Mouse (Mus musculus) midbrain, embryonic 14.5 days (tissue): ENCODE results near the gene Zfp655. TPM values are rescaled to one million over a fixed set of nuclear protein-coding genes. Genes with fewer than 3 reads are reported as not detected.
"Not testable (repeated sequence)": the region's sequence is repeated elsewhere in the genome, so short reads cannot be mapped to it uniquely, and the experiment has no call there.

Source experiments
- ATAC-seq: fragments of 200-750 bp; cut with Nextera tagmentation; 2 replicates; pipeline ENCODE4 v1.8.0; 2017; ENCODE audit warnings: moderate number of reproducible peaks, moderate library complexity; ENCODE audit not compliant: low FRiP score, low TSS enrichment
- DNase-seq: peaks from one replicate; pipeline ENCODE4 v3.0.0-alpha.2; 2015
- H3K27ac ChIP-seq: fragments of 300-500 bp; sonication (generic); replicated peaks from 2 replicates; pipeline ENCODE4 v1.5.1; 2014; ENCODE audit warnings: mild to moderate bottlenecking, low read depth, low read length, moderate library complexity
- H3K27me3 ChIP-seq: fragments of 300-500 bp; sonication (generic); 2 replicates; pipeline ENCODE4 v1.6.1; 2014; ENCODE audit warnings: low read length, control low read depth, mixed read lengths; ENCODE audit not compliant: control insufficient read depth, insufficient read depth
- H3K36me3 ChIP-seq: fragments of 300-500 bp; sonication (generic); 2 replicates; pipeline ENCODE4 v1.6.1; 2014; ENCODE audit warnings: low read length, control low read depth; ENCODE audit not compliant: control insufficient read depth, insufficient read depth
- H3K4me1 ChIP-seq: fragments of 300-500 bp; sonication (generic); 2 replicates; pipeline ENCODE4 v1.6.1; 2014; ENCODE audit warnings: mild to moderate bottlenecking, antibody characterized with exemption, low read length, control low read depth; ENCODE audit not compliant: control insufficient read depth, insufficient read depth
- H3K4me2 ChIP-seq: fragments of 300-500 bp; sonication (generic); 2 replicates; pipeline ENCODE4 v1.6.1; 2014; ENCODE audit warnings: mild to moderate bottlenecking, low read length, moderate library complexity
- H3K4me3 ChIP-seq: fragments of 300-500 bp; sonication (generic); replicated peaks from 2 replicates; pipeline ENCODE4 v1.5.1; 2014; ENCODE audit warnings: low read depth, low read length
- H3K9ac ChIP-seq: fragments of 300-500 bp; sonication (generic); replicated peaks from 2 replicates; pipeline ENCODE4 v1.6.1; 2014; ENCODE audit warnings: mild to moderate bottlenecking, low read length, moderate library complexity
- H3K9me3 ChIP-seq: fragments of 300-500 bp; sonication (generic); 2 replicates; pipeline ENCODE4 v1.6.1; 2016; ENCODE audit warnings: low read length, control low read depth, mixed read lengths; ENCODE audit not compliant: control insufficient read depth
- WGBS: fragments of 180-500 bp; shearing (Covaris S2); extraction: QIAGEN DNeasy Blood & Tissue Kit; methylation state at CpG from one replicate; pipeline ENCODE4 v1.1.7; 2014; 5-methylcytosine and 5-hydroxymethylcytosine counted together
- polyA plus RNA-seq: library from polyadenylated mRNA; unstranded; fragments of >200 nt; fragmentation: Nextera tagmentation; extraction: Ambion mirVana; gene quantifications from 2 replicates; pipeline ENCODE4 v1.2.1, GENCODE M21; 2014

Zfp655 gene
- polyA plus RNA-seq, 1 experiment from 2014 or later, result 44.4 TPM

DNA sequence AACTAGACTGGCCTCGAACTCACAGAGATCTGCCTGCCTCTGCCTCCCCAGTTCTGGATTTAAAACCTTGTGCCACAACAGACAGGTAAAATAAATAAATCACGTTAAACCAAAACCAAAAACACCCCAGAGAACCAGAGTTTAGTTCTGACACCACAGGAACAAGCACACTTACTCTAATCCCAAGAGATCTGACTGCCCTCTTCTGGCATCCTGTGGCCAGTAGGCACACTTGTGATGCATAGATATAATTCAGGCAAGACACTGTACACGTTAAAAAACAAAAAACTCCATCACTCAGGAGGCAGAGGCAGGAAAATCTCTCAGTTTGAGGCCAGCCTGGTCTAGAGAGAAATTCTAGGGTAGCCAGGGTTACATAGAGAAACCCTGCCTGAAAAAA, 29.1 kb upstream of the Zfp655 start:
- ATAC-seq, result no peak
- Histone ChIP-seq H3K27me3 (no peaks in the 10 kb centered on the region), H3K4me2 (no peak overlapping the region), H3K4me3 (no peak overlapping the region), H3K9me3 (no peaks in the 10 kb centered on the region), H3K27ac (no peak overlapping the region), H3K4me1 (peaks cover 18% of the 10 kb centered on the region), H3K9ac (no peak overlapping the region), H3K36me3 (peaks cover 8% of the 10 kb centered on the region; the same call in 1 of the 2 replicates)
- WGBS, result 46% methylated on average over 3 of the region's 3 CpGs
- DNase-seq, result no peak

DNA sequence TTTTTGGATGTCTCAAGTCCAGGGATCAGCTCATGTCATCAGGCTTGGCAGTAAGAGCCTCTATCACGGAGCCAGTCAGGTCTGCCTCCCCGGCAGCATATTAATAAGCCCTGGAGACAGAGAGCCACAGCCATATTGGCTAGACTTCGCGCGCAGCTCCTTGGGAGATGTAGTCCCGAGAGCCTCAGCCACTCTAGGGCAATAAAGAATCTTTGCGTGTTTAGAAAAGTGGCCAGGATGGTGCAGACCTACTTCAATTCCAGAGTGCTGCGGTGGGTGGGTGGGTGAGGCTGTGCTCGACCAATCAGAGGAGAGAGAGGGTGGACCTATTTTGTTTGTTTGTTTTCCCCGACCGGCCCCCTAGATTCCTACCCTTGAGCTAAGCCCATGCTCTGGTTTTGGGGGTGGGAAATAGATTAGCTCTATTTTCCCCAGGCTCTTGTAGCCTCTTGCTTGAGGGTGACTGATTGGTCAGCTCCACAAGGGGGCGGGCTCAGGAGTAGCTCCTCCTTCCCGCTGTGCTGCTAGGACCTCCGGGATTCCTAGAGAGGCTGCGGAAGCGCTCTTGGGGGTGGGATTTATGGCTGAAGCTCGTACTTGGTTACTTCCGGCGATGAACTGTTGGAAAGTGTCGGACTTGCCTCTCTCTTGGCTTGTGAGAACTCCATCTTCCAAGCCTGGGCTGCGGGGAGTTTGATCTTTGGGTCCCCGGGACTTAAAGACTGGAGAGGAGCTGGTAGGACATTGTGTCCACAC, 27.4 kb upstream of the Zfp655 start, which contains the start of gene Zkscan5:
TSS of gene Zkscan5 (plus strand) at position 627 of the 756 bp plus-strand sequence.
- peak within 1 kb of the TSS; percentile 73 for H3K4me2 ChIP-seq
- peak within 1 kb of the TSS; percentile 88 for H3K27ac ChIP-seq
- peak within 1 kb of the TSS; percentile 57 for H3K4me3 ChIP-seq
- DNase-seq (peak; percentile 98), ATAC-seq (peak; percentile 96)
- peaks cover 18% of the 10 kb centered on the region for H3K4me1 ChIP-seq
- no peaks in the 10 kb centered on the region for H3K36me3 ChIP-seq
- under 1% methylated on average over 22 of the region's 22 CpGs for WGBS
- H3K9me3 ChIP-seq, result no peaks in the 10 kb centered on the region
- H3K9ac ChIP-seq, result peak within 1 kb of the TSS; percentile 46; the same call in 1 of the 2 replicates
- no peaks in the 10 kb centered on the region for H3K27me3 ChIP-seq

DNA sequence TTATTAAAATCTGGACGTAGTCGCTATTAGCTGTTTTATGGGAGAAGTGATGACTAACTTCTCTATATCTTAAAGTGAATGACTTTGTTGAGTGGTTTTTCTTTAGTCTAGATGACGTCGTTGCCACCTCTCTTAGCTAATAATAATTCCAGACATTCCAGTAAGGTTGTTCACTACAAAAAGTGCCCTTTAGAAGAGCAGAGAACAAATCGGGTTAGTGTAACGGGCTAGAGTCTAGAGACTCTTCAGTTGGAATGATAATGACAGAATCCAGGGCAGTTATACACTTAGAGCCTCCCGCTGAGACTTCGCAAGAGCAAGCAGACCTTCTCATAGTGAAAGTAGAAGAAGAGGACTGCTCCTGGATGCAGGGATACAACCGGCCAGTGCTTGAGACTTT, 26.5 kb upstream of the Zfp655 start:
- no peak overlapping the region for H3K9ac ChIP-seq

DNA sequence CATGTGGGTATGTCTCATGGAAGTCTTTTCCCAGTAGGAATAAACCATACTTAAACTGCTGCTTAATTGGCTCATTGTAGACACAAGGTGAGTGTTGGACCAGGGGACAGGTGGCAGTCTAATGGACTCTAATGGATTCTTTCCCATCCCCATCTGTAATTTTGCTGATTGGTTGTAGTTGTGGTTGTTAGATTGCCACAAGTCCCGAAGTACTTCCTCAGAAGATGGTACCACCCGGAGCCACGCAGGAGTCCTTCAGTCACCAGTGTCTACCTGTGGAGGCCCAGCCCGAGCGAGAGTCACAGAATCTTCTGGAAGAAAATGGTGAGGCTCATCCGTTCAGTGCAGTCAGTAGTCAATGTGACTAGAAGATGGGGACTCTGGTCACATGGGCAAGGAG, 24.1 kb upstream of the Zfp655 start:
- Histone ChIP-seq H3K27ac (no peak overlapping the region), H3K4me2 (no peak overlapping the region), H3K4me3 (no peak overlapping the region), H3K9ac (no peak overlapping the region), H3K9me3 (no peaks in the 10 kb centered on the region), H3K27me3 (no peaks in the 10 kb centered on the region), H3K36me3 (peaks cover 14% of the 10 kb centered on the region), H3K4me1 (peaks cover 9% of the 10 kb centered on the region)
- DNase-seq (no peak), ATAC-seq (no peak)
- 97% methylated on average over 6 of the region's 6 CpGs for WGBS

More for the DNA sequence above, 26.5 kb upstream of the Zfp655 start:
- Histone ChIP-seq H3K4me3 (peak overlapping the region; percentile 57), H3K4me1 (peaks cover 18% of the 10 kb centered on the region), H3K27me3 (no peaks in the 10 kb centered on the region), H3K4me2 (peak overlapping the region; percentile 73), H3K9me3 (no peaks in the 10 kb centered on the region), H3K36me3 (0 out of 2 replicates have a peak, but pooled peaks cover under 1% of the 10 kb centered on the region), H3K27ac (no peak overlapping the region)
- no peak for ATAC-seq
- 24% methylated on average over 9 of the region's 9 CpGs for WGBS
- no peak for DNase-seq

DNA sequence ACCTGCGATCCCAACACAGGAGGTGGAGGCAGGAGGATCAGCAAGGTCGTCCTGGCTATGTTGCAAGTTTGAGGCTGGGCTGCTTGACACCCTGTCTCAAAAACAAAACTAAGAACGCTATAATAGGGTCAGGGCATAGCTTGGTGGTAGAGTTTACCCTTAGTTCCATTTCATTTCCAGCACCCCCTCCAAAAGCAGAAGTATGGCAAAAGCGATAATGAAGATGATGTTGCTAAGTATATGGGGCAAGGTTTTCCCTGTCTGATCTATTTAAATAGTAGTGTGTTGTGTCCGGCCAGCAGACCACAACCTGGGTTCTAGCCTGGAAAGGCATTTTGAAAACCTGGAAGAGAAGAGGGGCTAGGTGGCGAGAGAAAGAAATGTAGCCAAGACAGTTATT, 23.6 kb upstream of the Zfp655 start:
- Histone ChIP-seq H3K4me2 (no peak overlapping the region), H3K27me3 (no peaks in the 10 kb centered on the region), H3K9ac (no peak overlapping the region), H3K9me3 (no peaks in the 10 kb centered on the region), H3K4me3 (no peak overlapping the region), H3K36me3 (peaks cover 19% of the 10 kb centered on the region), H3K27ac (no peak overlapping the region), H3K4me1 (peaks cover 9% of the 10 kb centered on the region)
- no peak for DNase-seq
- no peak for ATAC-seq
- 88% methylated on average over 6 of the region's 6 CpGs for whole genome bisulfite sequencing

DNA sequence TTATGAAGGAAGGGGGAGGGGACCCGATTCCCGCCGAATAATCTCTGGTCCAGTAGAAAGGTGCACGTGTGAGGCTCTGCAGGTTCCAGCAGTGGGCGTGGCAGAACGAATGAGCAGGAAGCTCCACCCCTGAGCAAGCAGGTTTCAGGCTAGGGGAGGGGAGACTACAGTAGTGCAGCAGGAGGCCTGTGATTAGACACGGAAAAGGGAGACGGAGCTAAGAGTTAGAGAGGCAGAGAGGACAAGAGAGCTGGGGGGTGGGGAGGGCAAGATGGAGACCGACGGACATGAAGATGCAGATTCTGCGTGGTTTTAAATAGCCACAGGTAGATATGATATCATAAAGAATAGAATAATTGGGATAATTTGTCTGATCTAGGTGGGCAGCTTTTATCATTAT, 23.1 kb upstream of the Zfp655 start:
- H3K4me1 ChIP-seq, ATAC-seq, H3K9me3 ChIP-seq, H3K4me3 ChIP-seq, DNase-seq, H3K27me3 ChIP-seq, H3K9ac ChIP-seq, H3K4me2 ChIP-seq, H3K27ac ChIP-seq: not testable (repeated sequence)
- H3K36me3 ChIP-seq, result peaks cover 22% of the 10 kb centered on the region
- 50% methylated on average over 11 of the region's 11 CpGs for WGBS

DNA sequence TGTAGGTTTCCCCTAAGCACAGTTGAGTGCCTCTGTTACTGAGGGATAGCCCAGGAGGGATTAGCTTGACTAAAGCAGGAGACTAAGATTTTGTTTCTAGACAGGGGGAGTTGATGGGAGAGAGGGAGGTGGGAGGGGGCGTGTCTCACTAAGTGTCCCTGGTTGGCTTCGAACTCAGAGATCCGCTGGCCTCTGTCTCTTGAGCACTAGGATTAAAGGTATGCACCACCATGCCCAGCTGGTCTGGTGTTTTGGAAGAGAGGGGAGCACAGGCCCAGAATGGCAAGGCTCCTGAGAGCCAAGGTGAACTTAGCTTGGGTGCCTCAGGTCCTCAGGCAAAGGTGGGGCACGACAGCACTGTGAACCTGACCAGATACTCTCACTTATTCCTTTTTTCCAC, 20.2 kb upstream of the Zfp655 start:
- Histone ChIP-seq H3K4me2 (no peak overlapping the region), H3K27ac (no peak overlapping the region), H3K9me3 (no peaks in the 10 kb centered on the region), H3K27me3 (no peaks in the 10 kb centered on the region), H3K4me1 (no peaks in the 10 kb centered on the region), H3K9ac (no peak overlapping the region), H3K36me3 (peaks cover 33% of the 10 kb centered on the region), H3K4me3 (no peak overlapping the region)
- ATAC-seq, result no peak
- WGBS, result 99% methylated on average over 4 of the region's 4 CpGs
- no peak for DNase-seq

DNA sequence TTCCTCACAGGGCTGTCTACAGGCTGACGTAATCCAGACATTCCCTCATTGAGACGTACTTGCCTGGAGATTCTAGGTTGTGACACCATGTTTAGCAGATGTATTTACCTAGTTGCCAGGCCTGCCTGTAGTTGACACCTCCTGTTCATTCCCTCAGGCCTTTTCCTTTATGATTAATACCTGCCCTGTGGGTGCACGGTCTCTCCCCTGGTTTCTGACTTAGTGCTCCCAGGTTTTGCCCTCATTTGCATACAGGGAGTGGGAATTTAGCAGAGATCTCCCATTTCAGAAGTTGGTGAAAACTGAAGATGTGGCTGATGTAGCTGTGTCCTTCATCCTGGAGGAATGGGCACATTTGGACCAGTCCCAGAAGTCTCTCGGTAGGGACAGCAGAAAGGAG, 19.3 kb upstream of the Zfp655 start:
- H3K27me3 ChIP-seq, result no peaks in the 10 kb centered on the region
- DNase-seq (no peak), ATAC-seq (no peak)
- H3K9ac ChIP-seq, result no peak overlapping the region
- no peaks in the 10 kb centered on the region for H3K4me1 ChIP-seq
- 98% methylated on average over 4 of the region's 4 CpGs for whole genome bisulfite sequencing
- H3K9me3 ChIP-seq, result no peaks in the 10 kb centered on the region
- peaks cover 33% of the 10 kb centered on the region for H3K36me3 ChIP-seq
- no peak overlapping the region for H3K27ac ChIP-seq
- no peak overlapping the region for H3K4me2 ChIP-seq
- no peak overlapping the region for H3K4me3 ChIP-seq

DNA sequence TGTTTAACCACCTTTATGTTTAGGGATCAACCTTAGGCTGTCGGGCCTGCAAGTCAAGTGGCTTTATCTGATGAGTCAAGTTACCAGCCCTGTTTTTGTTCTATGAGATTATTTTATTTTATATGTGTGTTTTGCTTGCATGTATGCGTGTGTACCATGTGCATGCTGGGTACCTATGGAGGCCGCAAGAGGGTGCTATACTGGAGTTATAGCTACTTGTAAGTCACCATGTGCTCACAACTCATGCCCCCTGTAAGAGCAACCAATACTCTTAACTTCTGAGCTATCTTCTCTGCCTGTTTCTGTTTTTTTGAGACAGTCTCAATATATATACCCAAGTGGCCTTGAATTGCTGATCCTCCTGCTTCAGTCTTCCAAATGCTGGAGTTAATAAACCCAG, 18.0 kb upstream of the Zfp655 start:
- peaks cover 40% of the 10 kb centered on the region for H3K36me3 ChIP-seq
- no peak overlapping the region for H3K4me3 ChIP-seq
- H3K9me3 ChIP-seq, result no peaks in the 10 kb centered on the region
- no peak overlapping the region for H3K4me2 ChIP-seq
- H3K9ac ChIP-seq, result no peak overlapping the region
- no peaks in the 10 kb centered on the region for H3K27me3 ChIP-seq
- no peaks in the 10 kb centered on the region for H3K4me1 ChIP-seq
- 95% methylated on average over 3 of the region's 3 CpGs for WGBS
- no peak for DNase-seq
- no peak overlapping the region for H3K27ac ChIP-seq
- ATAC-seq, result no peak
